Mouse (Mus musculus): ENCODE measurements around the gene Rapgef1. TPM values are rescaled to one million over a fixed set of nuclear protein-coding genes. Genes with fewer than 3 reads are reported as not detected.

Rapgef1 gene
- polyA plus RNA-seq, 1 experiment = 85.8 TPM

GRCm38 (mm10) chr2:29676513-29676912 lies 57.0 kb downstream of the Rapgef1 start:
- Histone ChIP-seq H3K4me1 (ENCODE audit: control insufficient read depth, insufficient read depth, low read length) (peaks cover 8% of the 10 kb centered on the region), H3K27ac (ENCODE audit: insufficient read depth, low read length) (no peak overlapping the region), H3K4me3 (ENCODE audit: insufficient read depth, low read length) (no peak overlapping the region)
- no peak for TF ChIP-seq POLR2A (IDR thresholded peaks at IDR 0.05; ENCODE audit: extremely low read depth, insufficient read depth, low read length)
- no peak for TF ChIP-seq CTCF (IDR thresholded peaks at IDR 0.05; ENCODE audit: extremely low read depth, insufficient read depth, low read length)

GRCm38 (mm10) chr2:29677842-29678241 lies 58.3 kb downstream of the Rapgef1 start:
- no peak for TF ChIP-seq POLR2A (IDR thresholded peaks at IDR 0.05; ENCODE audit: extremely low read depth, insufficient read depth, low read length)
- no peak for TF ChIP-seq CTCF (IDR thresholded peaks at IDR 0.05; ENCODE audit: extremely low read depth, insufficient read depth, low read length)
- no peak overlapping the region for H3K4me3 ChIP-seq (ENCODE audit: insufficient read depth, low read length)

GRCm38 (mm10) chr2:29678524-29678923 lies 59.0 kb downstream of the Rapgef1 start:
- Histone ChIP-seq H3K27ac (ENCODE audit: insufficient read depth, low read length) (no peak overlapping the region), H3K4me3 (ENCODE audit: insufficient read depth, low read length) (no peak overlapping the region), H3K4me1 (ENCODE audit: control insufficient read depth, insufficient read depth, low read length) (peaks cover 4% of the 10 kb centered on the region)
- TF ChIP-seq POLR2A (IDR thresholded peaks at IDR 0.05; ENCODE audit: extremely low read depth, insufficient read depth, low read length) (no peak), CTCF (IDR thresholded peaks at IDR 0.05; ENCODE audit: extremely low read depth, insufficient read depth, low read length) (no peak)

More at GRCm38 (mm10) chr2:29677842-29678241, 58.3 kb downstream of the Rapgef1 start:
- H3K4me1 ChIP-seq (ENCODE audit: control insufficient read depth, insufficient read depth, low read length) = peaks cover 6% of the 10 kb centered on the region
- no peak overlapping the region for H3K27ac ChIP-seq (ENCODE audit: insufficient read depth, low read length)

- no peak overlapping the region for H3K27ac ChIP-seq (ENCODE audit: insufficient read depth, low read length)
- TF ChIP-seq CTCF (IDR thresholded peaks at IDR 0.05; ENCODE audit: extremely low read depth, insufficient read depth, low read length) = no peak
- TF ChIP-seq POLR2A (IDR thresholded peaks at IDR 0.05; ENCODE audit: extremely low read depth, insufficient read depth, low read length) = no peak
- peaks cover 5% of the 10 kb centered on the region; the same call in 1 of the 2 replicates for H3K4me1 ChIP-seq (ENCODE audit: control insufficient read depth, insufficient read depth, low read length)
- no peak overlapping the region for H3K4me3 ChIP-seq (ENCODE audit: insufficient read depth, low read length)
These were observed 60.4 kb downstream of the Rapgef1 start for GRCm38 (mm10) chr2:29679710-29680584.

GRCm38 (mm10) chr2:29683261-29683999 lies 63.9 kb downstream of the Rapgef1 start:
- TF ChIP-seq POLR2A (IDR thresholded peaks at IDR 0.05; ENCODE audit: extremely low read depth, insufficient read depth, low read length) = no peak
- no peak for TF ChIP-seq CTCF (IDR thresholded peaks at IDR 0.05; ENCODE audit: extremely low read depth, insufficient read depth, low read length)
- Histone ChIP-seq H3K4me3 (ENCODE audit: insufficient read depth, low read length) (no peak overlapping the region), H3K27ac (ENCODE audit: insufficient read depth, low read length) (no peak overlapping the region), H3K4me1 (ENCODE audit: control insufficient read depth, insufficient read depth, low read length) (peaks cover 9% of the 10 kb centered on the region)

GRCm38 (mm10) chr2:29684498-29684897 lies 65.0 kb downstream of the Rapgef1 start:
- Histone ChIP-seq H3K4me3 (ENCODE audit: insufficient read depth, low read length) (no peak overlapping the region), H3K4me1 (ENCODE audit: control insufficient read depth, insufficient read depth, low read length) (peaks cover 9% of the 10 kb centered on the region), H3K27ac (ENCODE audit: insufficient read depth, low read length) (no peak overlapping the region)
- TF ChIP-seq POLR2A (IDR thresholded peaks at IDR 0.05; ENCODE audit: extremely low read depth, insufficient read depth, low read length) = no peak
- no peak for TF ChIP-seq CTCF (IDR thresholded peaks at IDR 0.05; ENCODE audit: extremely low read depth, insufficient read depth, low read length)

- H3K27ac ChIP-seq (ENCODE audit: insufficient read depth, low read length) = no peak overlapping the region
- TF ChIP-seq CTCF (IDR thresholded peaks at IDR 0.05; ENCODE audit: extremely low read depth, insufficient read depth, low read length) (no peak), POLR2A (IDR thresholded peaks at IDR 0.05; ENCODE audit: extremely low read depth, insufficient read depth, low read length) (no peak)
- H3K4me3 ChIP-seq (ENCODE audit: insufficient read depth, low read length) = no peak overlapping the region
- peaks cover 9% of the 10 kb centered on the region for H3K4me1 ChIP-seq (ENCODE audit: control insufficient read depth, insufficient read depth, low read length)
These were observed 69.5 kb downstream of the Rapgef1 start for GRCm38 (mm10) chr2:29689014-29689413.

- TF ChIP-seq CTCF (IDR thresholded peaks at IDR 0.05; ENCODE audit: extremely low read depth, insufficient read depth, low read length) = no peak
- TF ChIP-seq POLR2A (IDR thresholded peaks at IDR 0.05; ENCODE audit: extremely low read depth, insufficient read depth, low read length) = no peak
- H3K27ac ChIP-seq (ENCODE audit: insufficient read depth, low read length) = no peak overlapping the region
- no peak overlapping the region for H3K4me3 ChIP-seq (ENCODE audit: insufficient read depth, low read length)
- H3K4me1 ChIP-seq (ENCODE audit: control insufficient read depth, insufficient read depth, low read length) = peaks cover 7% of the 10 kb centered on the region
These were observed 70.0 kb downstream of the Rapgef1 start for GRCm38 (mm10) chr2:29689495-29689894.

- Histone ChIP-seq H3K4me1 (ENCODE audit: control insufficient read depth, insufficient read depth, low read length) (peaks cover under 1% of the 10 kb centered on the region), H3K4me3 (ENCODE audit: insufficient read depth, low read length) (no peak overlapping the region), H3K27ac (ENCODE audit: insufficient read depth, low read length) (no peak overlapping the region)
- no peak for TF ChIP-seq CTCF (IDR thresholded peaks at IDR 0.05; ENCODE audit: extremely low read depth, insufficient read depth, low read length)
- TF ChIP-seq POLR2A (IDR thresholded peaks at IDR 0.05; ENCODE audit: extremely low read depth, insufficient read depth, low read length) = no peak
These were observed 71.5 kb downstream of the Rapgef1 start for GRCm38 (mm10) chr2:29691068-29691467.

All from cortical plate, adult 2 months (tissue).